Mouse (Mus musculus) frontal cortex, adult (tissue): ENCODE measurements around the gene Ttll9.

Experiments
- ATAC-seq: cut with Nextera tagmentation; 2 replicates; pipeline ENCODE4 v1.9.2; 2017; ENCODE audit warnings: mild to moderate bottlenecking, moderate library complexity, mixed read lengths; ENCODE audit not compliant: low TSS enrichment

Ttll9 gene

GRCm38 (mm10) chr2:152941776-152942175, 20.5 kb upstream of the Ttll9 start:
- no peak for ATAC-seq

- peak; percentile 41 for ATAC-seq
These were observed 19.3 kb upstream of the Ttll9 start for GRCm38 (mm10) chr2:152942898-152943515.

GRCm38 (mm10) chr2:152943568-152943967, 18.7 kb upstream of the Ttll9 start:
- peak; percentile 45 for ATAC-seq

- no peak for ATAC-seq
These were observed 18.3 kb upstream of the Ttll9 start for GRCm38 (mm10) chr2:152944013-152944412.

GRCm38 (mm10) chr2:152947098-152947497, 15.2 kb upstream of the Ttll9 start:
- ATAC-seq, result no peak

GRCm38 (mm10) chr2:152948438-152949020, 13.8 kb upstream of the Ttll9 start:
- ATAC-seq, result no peak

- ATAC-seq, result no peak
These were observed 11.8 kb upstream of the Ttll9 start for GRCm38 (mm10) chr2:152950358-152951064.

- ATAC-seq, result peak; percentile 87
These were observed 11.0 kb upstream of the Ttll9 start, which contains the start of gene Dusp15 for GRCm38 (mm10) chr2:152951065-152951849. TSS of gene Dusp15 (minus strand) at chr2:152951698.

- ATAC-seq, result peak; percentile 24; the same call in 1 of the 2 replicates
These were observed 10.2 kb upstream of the Ttll9 start for GRCm38 (mm10) chr2:152951850-152952720.

GRCm38 (mm10) chr2:152958116-152958515, 4.2 kb upstream of the Ttll9 start:
- ATAC-seq, result no peak

- no peak for ATAC-seq
These were observed 3.3 kb downstream of the Ttll9 start for GRCm38 (mm10) chr2:152965555-152965954.

- no peak for ATAC-seq
These were observed 14.7 kb downstream of the Ttll9 start for GRCm38 (mm10) chr2:152976991-152977390.

GRCm38 (mm10) chr2:152985582-152985981, 23.3 kb downstream of the Ttll9 start:
- ATAC-seq, result no peak

- no peak for ATAC-seq
These were observed 29.2 kb downstream of the Ttll9 start for GRCm38 (mm10) chr2:152991529-152991928.

- no peak for ATAC-seq
These were observed 34.8 kb downstream of the Ttll9 start for GRCm38 (mm10) chr2:152997046-152997445.

- ATAC-seq, result no peak
These were observed 40.4 kb downstream of the Ttll9 start for GRCm38 (mm10) chr2:153002492-153003248.

GRCm38 (mm10) chr2:153003681-153004338, 41.5 kb downstream of the Ttll9 start:
- no peak for ATAC-seq

GRCm38 (mm10) chr2:153005981-153006380, 43.7 kb downstream of the Ttll9 start:
- no peak for ATAC-seq

GRCm38 (mm10) chr2:153009192-153009973, 47.1 kb downstream of the Ttll9 start:
- no peak for ATAC-seq
